Mouse (Mus musculus): ENCODE measurements around the gene Zfhx3.

DNA sequence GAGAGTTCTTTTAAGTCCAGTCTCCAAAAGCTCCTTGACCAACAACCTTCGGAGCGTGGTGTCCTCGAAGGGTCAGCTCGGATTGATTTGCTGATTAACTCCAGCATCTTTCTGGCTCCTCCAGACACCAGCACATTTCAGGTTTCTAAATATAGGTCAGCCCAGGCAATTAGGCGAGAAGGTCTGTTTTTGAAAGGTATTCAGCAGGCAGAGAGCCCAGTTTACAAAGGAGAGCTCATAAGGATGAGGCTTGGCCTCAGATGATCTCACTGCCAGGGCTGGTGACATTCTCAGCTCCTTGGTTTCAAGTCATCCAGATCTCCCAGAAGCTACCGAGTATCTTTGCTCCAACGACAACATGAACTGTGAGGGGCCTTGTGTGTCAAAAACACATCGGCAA, 535.7 kb downstream of the Zfhx3 start:
- TF ChIP-seq POLR2A (IDR thresholded peaks at IDR 0.05; ENCODE audit: low read depth, low read length) (no peak), CTCF (conservative IDR thresholded peaks at IDR 0.05; ENCODE audit: insufficient read depth, insufficient read length, low read depth, low read length) (no peak)

All from kidney, adult 2 months (tissue).